Mouse (Mus musculus) urinary bladder, postnatal 4 days (tissue): Measurements from ENCODE around the gene Prr12.

ENCODE experiments used
- DNase-seq, 2 experiments: peaks; one replicate each; pipeline ENCODE4 v3.0.0; 2021 to 2022; ENCODE audit warnings: low spot score in 2 of 2

Prr12 gene

DNA sequence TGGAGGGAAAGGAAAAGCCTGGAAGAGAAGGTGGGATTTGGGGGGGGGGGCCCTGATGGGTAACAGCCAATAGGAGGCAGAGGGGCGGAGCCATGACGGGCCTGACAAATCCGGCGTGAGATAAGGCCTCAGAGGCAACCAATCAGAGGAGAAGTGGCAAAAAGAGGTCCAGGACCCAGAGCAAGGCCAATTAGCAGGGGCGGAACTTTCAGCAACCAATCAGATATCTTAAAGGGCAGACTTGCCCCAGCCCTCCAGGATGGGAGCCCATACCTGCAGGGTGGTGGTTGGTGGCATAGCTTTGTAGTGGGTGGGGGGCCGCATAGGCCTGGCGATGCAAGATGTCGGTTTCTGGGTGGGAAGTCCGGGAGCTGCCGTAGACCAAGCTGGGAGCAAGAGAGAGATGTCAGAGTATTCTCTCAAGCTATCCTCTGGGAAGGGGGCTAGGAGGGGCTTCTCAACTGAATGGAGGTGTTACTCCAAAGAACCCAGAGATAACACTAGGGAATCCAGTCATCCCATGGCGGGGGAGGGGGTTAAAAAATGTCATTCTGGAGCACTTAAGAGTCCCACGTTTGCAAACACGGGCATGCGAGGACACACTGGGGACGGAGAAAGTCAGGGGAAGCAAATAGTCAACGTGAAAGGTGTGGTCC is 1.6 kb downstream of the Prr12 start:
- DNase-seq = peak; percentile 71 to 76

- no peak for DNase-seq
Measured at GRCm38 (mm10) chr7:45048923-45049657, 3.6 kb downstream of the Prr12 start.

GRCm38 (mm10) chr7:45048001-45048890 is 4.4 kb downstream of the Prr12 start:
- no peak for DNase-seq

GRCm38 (mm10) chr7:45047491-45047890 is 5.2 kb downstream of the Prr12 start:
- no peak for DNase-seq

GRCm38 (mm10) chr7:45046853-45047350 is 5.8 kb downstream of the Prr12 start:
- no peak for DNase-seq

- no peak for DNase-seq
Measured at GRCm38 (mm10) chr7:45045741-45046140, 6.9 kb downstream of the Prr12 start.

- DNase-seq = no peak
Measured at GRCm38 (mm10) chr7:45043307-45043706, 9.4 kb downstream of the Prr12 start.

GRCm38 (mm10) chr7:45040851-45041250 is 11.8 kb downstream of the Prr12 start:
- DNase-seq = no peak

- no peak for DNase-seq
Measured at GRCm38 (mm10) chr7:45038411-45038810, 14.3 kb downstream of the Prr12 start.

DNA sequence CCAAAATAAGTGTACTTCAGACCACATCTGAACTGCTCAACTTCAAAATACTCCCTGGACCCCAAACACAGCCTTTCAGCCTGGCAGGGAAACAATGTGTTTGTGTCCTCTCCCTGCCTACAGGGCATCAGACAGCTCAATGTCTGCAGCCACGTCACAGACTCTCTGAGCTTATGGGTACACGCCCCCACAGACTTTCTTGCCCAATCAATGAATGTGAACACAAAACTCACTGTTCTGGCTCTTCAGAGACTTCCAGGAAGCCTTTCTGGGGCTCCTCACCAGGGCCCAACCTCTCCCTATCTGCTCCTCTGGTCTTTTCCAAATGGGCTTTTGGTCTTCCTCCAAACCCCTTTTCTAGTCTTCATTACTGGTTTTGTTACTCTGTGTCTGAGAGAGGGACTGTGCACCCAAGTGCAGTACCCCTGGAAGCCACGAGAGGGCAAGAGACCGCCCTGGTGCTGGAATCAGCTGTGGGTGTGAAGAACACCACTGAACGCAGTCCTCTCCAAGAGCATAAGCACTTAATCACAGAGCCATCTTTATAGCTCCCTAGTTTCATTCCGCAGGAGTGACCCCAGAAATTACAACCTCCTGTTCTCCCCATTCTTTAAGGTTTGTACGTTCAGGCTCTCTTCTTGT is 14.8 kb downstream of the Prr12 start:
- peak in 1 of 2 experiments; percentile 78 for DNase-seq

GRCm38 (mm10) chr7:45036702-45037101 is 16.0 kb downstream of the Prr12 start:
- DNase-seq = no peak

GRCm38 (mm10) chr7:45035631-45036030 is 17.1 kb downstream of the Prr12 start:
- no peak for DNase-seq

DNA sequence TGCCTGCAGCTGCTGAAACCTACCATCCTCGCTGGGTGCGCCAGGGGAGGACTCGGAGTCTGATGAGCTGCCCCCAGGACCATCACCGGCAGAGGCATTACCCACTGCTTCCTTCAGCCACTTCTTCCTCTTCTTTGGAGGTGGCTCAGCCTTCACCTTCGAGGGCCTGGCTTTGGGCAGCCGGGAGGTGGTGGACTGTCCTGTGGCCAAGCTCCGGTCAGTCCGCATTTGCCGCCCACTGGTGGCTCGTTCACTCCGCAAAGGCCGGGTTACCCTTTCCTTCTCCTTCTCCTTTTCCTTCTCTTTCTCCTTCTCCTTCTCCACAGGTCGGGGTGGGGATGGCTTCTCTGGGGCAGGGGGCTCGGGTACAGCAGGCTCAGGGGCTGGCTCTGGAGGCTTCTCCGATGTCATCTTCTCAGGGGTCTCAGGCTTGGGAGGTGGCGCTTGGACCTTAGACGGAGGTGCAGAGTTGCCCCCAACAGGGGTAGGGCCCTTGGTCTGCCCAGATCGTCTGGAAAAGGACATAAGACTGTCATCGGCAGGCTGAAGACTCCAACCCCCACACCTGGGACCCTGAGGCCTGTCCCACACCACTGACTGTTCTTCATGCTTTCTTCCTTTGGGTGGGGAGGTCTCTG is 18.8 kb downstream of the Prr12 start:
- no peak for DNase-seq

GRCm38 (mm10) chr7:45030857-45031256 is 21.8 kb downstream of the Prr12 start:
- DNase-seq = no peak

GRCm38 (mm10) chr7:45029995-45030394 is 22.7 kb downstream of the Prr12 start:
- no peak for DNase-seq

DNA sequence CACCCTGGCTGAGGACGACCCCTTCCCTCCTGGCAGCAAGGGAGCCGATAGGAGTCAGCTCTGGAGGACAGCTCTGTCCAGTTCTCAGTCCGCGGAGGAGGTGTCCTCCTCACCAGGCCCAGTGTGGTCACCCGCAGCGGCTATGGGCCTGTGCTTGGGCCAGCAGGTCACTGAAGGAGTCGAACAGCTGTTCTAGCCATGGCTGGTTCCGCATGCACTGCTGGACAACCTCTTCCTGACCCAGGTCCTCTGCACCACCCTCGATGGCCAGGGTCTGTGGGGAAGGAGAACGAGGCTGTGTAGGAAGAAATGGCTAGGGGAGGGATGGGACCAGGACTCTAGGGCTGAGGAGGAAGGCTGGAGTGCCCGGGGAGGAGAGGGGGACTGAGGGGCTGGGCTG is 24.3 kb downstream of the Prr12 start:
- no peak for DNase-seq

GRCm38 (mm10) chr7:45027761-45028160 is 24.9 kb downstream of the Prr12 start:
- no peak for DNase-seq

DNA sequence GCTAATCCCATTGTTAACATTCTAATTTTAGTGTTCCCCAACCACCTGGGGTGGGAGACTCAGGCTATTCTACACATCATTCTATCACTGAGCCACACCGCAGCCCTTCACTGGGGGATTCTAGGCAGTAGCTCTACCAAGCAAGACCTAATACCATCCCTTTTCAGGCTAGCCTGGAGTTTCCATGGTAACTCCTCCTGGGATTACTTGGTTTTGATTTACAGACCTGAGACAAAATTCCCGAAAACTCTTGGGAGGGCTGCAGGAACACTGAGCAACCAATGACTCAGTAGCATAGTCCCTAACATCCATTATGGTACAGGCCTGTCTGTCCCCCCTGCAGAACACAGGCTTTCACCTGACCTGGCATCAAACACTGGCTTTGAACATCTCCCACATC is 26.4 kb downstream of the Prr12 start:
- DNase-seq = no peak

DNA sequence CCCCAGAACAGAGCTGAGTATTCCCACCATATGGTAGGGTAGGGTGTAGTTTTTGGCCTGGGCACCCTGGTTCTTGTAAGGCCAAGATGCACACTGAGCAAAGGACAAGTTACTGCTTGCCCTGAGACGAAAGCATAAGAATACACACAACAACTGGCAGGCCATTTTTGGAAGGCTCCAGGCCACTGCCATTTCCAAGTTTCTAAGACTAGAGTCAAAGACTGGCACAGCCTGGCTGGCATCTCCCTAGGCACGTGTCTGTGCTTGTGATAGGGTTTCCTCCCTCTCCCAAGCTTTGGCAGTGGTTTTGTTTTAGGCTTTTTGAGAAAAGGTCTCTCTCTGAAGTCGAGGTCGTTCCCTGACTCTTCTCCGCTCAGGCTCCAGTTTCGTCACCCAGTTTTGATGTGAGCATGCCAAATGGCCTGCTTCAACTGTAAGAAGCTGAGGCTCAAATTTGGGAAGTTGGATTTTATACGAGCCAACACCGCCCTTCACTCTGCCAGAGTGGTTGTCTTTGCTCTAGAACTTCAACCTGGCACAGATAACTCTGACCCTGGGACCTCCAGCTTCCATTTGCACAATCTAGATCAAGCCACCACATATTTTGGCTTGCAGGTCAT is 27.0 kb downstream of the Prr12 start:
- no peak for DNase-seq

DNA sequence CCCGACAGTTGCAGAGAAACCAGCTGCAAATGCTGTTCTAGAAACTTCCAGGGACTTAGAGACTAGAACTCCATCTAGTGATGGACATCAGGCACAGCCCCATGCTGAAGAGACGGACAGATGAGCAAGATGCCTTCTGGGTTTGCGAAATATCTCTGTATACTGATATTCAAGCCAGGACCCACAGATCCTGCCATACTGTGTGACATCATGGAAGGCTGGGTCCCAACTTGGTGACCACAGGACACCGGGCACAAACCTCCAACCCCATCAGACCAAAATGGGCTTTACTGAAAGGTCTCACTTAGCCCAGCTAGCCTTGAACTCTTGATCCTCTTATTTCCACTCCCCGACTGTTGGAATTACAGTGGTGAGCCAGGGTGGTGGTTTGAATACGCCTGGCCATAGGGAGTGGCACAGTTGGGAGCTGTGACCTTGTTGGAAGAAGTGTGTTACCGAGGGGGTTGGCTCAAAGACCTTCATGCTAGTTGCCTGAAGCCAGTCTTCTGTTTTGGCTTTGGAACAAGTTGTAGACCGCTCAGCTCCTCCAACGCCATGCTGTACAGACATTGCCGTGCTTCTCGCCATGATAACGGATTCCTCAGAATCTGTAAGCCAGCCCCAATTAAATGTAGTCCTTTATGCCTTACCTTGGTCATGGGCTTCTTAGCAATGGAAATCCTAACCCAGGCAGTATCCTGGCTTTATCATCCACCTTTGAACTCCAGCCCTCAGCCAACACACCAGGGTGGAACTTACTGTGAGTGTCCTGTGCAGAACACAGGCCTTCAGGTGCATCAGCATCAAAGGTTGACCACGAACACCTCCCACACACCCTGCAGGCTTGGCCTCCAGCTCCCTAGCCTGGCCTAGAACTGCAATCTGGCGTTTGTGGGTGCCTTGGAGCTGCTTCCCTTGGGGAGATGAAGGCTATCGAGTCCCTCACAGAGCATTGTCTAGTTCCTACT is 28.1 kb downstream of the Prr12 start:
- no peak for DNase-seq
